Mouse (Mus musculus) mature B cell (primary cell): ENCODE measurements around the gene Recql5.
"Not testable (repeated sequence)": the region's sequence is repeated elsewhere in the genome, so short reads cannot be mapped to it uniquely, and the experiment has no call there.

Experiments
- in situ Hi-C: fragments of 300-500 bp; cut with MboI; formaldehyde crosslinking; loops from 2 replicates; pipeline ENCODE4 v1.14.3; 2019

The Recql5 gene

GRCm38 (mm10) chr11:115863895-115864294 lies 69.4 kb downstream of the Recql5 start:
- in situ Hi-C loops = no loop called here

GRCm38 (mm10) chr11:115859143-115859945 lies 73.9 kb downstream of the Recql5 start:
- in situ Hi-C loops = no loop called here

- in situ Hi-C loops = no loop called here
Observed at GRCm38 (mm10) chr11:115858354-115858753, 74.9 kb downstream of the Recql5 start, which contains the start of gene Myo15b. Gene Myo15b (plus strand): TSS chr11:115858406.

- in situ Hi-C loops = no loop called here
Observed at GRCm38 (mm10) chr11:115857936-115858335, 75.3 kb downstream of the Recql5 start.

GRCm38 (mm10) chr11:115857146-115857545 lies 76.1 kb downstream of the Recql5 start:
- in situ Hi-C loops = not testable (repeated sequence)

- in situ Hi-C loops = no loop called here
Observed at GRCm38 (mm10) chr11:115854674-115855073, 78.6 kb downstream of the Recql5 start.

GRCm38 (mm10) chr11:115845819-115846218 lies 87.5 kb downstream of the Recql5 start:
- in situ Hi-C loops = no loop called here

- in situ Hi-C loops = no loop called here
Observed at GRCm38 (mm10) chr11:115844240-115844639, 89.0 kb downstream of the Recql5 start.

- in situ Hi-C loops = no loop called here
Observed at GRCm38 (mm10) chr11:115843891-115844239, 89.4 kb downstream of the Recql5 start.

- in situ Hi-C loops = no loop called here
Observed at GRCm38 (mm10) chr11:115843141-115843890, 90.0 kb downstream of the Recql5 start.
